Mouse (Mus musculus): Measurements from ENCODE around the gene Wasl.
A peak's percentile ranks its signal among the peaks of the same experiment; 100 is the strongest.

Gene Wasl

DNA sequence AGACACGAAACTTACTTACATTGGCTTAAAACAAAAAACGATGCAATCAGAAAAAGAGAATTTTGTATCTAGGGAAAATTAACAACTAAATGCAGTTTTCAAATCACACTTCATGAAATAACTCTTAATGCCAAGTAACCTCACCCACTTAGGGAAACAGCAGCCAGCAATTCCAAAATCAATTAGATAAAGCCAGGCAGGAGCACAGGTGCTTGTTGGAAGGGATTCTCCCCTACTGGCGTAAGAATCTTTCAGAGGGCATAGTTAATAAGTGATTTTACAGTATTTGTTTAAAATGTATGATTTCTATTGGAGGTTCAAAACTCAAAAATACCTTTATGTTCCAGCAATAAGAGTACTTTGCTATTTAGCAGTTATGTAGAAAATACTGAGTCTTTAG, 21.8 kb downstream of the Wasl start:
- no peak for DNase-seq

DNA sequence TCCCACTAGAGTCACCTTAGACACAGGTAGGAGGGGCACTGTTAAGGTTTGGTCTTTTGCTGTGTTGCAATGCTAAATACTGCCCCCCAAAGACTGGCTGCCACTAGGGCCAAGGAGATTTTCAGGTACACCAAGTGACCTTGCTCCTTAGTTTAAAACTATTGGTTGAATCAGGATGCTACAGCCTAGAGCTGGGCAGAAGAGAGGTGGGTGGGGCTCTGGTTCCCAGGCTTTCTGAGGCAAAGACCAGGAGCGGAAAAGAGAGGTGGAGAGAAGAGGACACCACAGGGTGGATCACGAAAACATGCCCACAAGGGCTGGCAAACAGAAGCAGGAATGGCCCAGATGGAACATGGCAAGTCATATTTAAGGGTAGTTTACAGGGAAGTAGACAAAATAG, 22.6 kb downstream of the Wasl start:
- no peak for DNase-seq

DNA sequence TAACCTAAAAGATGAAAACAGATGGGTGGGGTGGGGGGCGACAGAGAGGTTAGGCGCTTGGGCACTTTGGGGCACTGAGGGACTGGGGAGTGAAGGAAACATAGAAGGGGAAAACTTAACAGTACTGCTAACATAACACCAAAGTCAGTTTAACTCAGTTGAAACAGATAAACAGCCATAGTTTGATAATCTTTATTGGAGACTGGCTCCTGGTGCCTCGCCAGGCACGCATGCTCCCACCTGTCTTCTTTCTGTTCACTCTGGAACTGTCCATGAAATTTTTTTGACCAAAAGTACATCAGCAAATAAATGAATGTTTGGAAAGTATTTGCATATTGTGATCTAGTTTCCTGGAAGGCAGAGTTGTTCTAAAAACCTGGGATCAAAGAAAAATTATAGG, 23.5 kb downstream of the Wasl start:
- DNase-seq: no peak

DNA sequence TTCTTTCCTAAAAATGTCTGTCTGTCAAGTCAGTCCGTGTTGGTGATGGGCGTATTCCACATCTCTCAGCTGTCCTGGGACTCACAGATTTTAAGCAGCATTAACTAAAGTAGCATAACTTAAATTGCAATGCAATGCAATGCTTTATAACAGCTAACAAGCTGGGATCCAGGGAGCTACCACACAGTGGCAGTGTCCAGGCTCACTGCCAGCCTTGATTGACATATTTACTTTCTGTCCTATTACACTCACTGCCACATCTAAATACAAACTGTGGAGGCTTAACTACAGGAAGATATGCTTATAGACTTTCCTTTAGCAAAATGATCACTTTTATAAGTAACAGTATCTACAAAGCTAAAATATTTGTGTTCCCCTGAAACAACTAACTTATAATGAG, 29.0 kb downstream of the Wasl start:
- DNase-seq: no peak

DNA sequence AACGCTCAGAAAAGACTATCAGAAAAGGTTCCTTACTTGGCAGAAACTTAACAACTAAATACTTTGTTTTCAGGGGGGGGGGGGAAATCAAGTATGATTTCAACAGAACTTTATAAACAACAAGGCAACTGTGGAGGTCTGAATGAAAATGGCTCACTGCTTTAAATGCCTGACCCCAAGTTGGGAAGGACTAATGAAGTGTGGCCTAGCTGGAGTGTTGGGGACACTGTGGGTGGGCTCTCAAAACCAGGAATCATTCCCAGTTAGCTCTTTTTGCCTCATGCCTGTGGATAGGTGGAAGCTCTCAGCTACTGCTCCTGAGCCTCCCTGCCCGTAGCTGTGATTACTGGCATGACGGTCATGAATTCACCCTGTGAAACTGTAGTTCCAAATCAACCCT, 30.7 kb downstream of the Wasl start:
- DNase-seq: no peak

DNA sequence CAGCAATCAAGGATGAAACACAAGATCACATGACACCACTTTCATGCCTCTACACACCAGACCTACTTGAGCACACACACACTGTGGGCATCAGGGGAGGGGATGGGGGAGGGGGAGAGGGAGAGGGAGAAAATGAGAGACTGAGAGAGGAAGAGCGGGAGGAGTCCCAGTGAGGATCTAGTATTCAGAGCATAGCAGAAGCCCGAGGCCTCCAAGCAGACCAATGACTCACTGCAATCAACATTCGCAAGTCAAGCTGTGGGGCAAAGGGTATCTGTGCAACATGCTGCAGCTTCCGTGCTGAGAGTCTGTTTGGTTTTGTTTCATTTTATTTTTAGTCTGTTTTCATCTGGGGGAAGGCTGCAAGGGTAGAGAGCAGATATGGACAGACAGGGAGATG, 32.7 kb downstream of the Wasl start:
- no peak for DNase-seq

DNA sequence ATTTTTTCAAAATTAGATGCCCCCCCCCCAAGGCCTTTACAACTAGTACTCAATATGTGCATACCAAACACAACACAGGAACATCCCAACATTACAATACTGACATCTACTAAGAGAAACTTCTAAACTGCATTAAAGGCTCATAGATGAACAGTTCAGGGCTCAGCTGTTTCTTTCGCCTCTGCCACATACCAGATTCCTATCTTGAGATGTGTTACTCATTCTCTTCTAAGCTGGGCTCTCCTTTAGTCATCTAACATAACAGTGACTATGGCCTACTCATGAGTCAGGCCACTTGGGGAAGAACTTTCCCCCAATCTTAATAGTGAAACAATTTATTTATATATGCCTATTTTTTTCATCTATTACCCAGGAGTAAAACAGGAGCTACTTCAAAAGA, 36.3 kb downstream of the Wasl start:
- no peak for DNase-seq

DNA sequence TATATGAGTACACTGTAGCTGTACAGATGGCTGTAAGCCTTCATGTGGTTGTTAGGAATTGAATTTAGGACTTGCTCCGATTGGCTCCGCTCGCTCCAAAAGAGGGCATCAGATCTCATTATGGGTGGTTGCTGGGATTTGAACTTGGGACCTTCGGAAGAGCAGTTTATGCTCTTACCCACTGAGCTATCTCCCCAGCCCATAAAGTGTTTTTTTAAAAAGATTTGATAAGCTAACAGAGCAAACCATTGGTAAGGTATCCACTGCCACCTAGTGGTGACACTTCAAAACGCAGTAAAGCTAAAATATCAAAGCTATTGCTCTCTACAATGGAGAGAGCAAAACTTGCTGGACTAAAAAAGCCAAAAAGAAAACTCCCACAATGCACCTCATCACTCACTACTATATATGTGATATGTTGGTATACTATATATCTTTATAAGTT, 37.2 kb downstream of the Wasl start:
- DNase-seq: peak; percentile 43

DNA sequence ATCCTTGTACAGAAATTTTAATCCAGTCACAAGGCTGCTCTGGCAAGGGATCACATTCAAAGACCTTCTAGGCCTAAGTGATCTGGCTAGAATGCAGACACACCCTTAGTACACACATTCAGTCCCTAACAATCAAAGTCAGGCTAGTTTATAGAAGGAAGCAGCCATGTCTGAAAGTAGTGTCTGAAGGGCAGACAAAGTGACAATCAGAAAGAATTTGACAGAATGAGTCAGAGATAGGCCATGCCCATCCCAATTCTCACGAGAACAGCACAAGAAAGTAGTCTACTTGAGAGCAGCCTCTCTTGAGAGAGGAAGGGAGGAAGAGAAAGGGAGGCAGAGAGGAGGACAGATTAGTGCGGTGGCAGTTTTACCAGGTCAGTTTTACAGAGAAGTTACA, 42.7 kb downstream of the Wasl start:
- no peak for DNase-seq

DNA sequence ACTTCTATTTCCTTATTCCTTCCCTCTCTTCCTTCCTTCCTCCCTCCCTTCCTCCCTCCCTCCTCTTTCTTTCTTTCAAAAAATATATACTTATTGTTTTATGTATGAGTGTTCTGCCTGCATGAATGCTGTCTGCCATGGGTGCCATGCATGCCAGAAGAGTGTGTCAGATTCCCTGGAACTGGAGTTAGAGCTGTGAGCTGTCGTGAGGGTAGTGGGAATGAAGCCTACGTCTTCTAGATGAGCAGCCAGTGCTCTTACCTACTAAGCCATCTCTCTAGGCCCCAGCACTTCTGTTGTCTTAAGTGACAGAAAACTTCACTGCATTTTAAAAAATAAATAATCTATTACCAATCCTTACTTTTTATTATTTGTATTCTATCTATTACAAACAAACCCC, 43.9 kb downstream of the Wasl start:
- DNase-seq: no peak

DNA sequence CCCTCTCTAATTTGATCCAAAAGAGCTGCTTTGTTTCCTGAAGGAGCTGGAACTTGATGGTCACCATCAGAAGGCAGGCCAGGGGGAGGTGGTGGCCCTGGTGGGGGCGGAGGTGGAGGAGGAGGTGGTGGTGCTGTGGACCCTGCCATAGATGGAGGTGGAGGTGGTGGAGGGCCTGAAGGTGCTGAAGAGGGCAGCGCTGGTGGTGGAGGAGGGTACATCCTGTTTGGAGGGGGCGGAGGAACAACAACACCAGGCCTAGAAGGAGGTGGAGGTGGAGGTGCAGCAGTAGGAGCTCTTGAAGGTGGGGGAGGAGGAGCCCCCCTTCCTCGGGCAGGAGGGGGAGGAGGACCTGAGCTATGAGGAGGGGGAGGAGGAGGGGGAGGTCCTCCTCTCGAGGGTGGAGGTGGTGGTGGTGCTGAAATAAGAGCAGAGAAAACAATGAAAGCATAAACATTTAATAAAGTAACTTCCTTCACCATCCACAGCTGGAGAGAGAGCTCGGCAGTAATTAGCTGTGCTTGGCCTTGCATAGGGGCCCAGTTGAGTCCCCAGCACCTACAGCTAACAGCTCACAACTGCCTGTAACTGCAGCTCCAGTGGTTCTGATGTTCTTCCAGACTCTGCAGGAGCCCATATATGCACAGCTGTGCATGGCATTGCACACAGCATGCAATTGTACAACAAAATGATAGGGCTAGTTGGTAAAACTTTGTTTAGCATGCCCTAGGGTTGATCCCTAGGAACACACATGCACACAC, 45.3 kb downstream of the Wasl start:
- no peak for DNase-seq

DNA sequence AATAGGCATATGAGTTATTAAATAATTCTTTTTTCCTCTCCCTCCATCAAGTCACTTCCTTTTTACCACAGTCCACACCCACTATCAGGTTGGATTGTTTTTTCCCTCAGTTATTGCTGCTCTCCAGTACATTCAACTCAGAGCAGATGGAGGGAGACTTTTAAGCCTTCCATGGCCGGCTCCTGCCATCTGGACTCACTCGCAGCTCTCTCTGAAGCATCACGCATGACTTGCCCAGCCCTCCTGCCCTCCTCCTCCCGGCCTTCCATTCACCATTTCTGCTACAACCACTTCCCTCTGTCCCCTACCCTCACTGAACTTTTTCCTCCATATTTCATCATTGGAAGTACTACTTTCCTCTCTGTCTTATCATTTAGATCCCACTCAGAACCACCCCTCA, 48.1 kb downstream of the Wasl start:
- no peak for DNase-seq

DNA sequence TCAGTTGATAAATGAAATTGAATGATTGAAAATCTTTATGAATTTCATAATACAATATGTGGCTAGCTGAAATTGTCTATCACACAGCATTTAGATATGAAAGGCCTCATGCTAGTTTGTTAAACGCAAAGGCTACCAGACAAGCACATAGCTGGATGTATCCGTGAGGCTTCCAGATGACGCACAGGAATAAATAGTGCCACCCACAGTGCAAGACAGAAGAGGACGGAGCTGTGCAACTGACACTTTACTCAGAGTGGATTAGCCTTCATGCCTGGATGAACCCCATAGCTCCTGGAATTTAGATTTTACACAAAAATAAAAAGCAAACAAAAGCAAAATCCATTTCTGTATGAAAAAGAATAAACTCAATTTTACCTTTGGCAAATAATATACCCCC, 50.9 kb downstream of the Wasl start:
- no peak for DNase-seq

DNA sequence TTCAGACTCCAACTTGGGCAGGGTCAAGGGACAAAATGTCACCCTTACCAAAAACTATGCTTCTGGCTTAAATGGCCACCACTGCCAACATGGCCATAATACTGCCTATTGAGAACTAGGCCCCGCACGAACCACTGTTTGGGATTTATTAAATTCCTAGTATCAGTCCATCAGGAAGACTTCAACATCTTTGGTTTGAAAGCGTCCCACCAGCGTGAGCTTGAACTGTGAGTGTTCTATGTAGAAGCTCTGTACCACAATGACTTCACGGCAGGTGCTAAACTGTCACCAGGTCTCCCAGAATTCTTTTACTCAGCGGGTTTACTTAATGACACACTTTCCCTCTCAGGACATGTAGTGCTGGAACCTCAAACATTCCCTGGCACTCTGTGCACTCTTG, 51.5 kb downstream of the Wasl start:
- no peak for DNase-seq

DNA sequence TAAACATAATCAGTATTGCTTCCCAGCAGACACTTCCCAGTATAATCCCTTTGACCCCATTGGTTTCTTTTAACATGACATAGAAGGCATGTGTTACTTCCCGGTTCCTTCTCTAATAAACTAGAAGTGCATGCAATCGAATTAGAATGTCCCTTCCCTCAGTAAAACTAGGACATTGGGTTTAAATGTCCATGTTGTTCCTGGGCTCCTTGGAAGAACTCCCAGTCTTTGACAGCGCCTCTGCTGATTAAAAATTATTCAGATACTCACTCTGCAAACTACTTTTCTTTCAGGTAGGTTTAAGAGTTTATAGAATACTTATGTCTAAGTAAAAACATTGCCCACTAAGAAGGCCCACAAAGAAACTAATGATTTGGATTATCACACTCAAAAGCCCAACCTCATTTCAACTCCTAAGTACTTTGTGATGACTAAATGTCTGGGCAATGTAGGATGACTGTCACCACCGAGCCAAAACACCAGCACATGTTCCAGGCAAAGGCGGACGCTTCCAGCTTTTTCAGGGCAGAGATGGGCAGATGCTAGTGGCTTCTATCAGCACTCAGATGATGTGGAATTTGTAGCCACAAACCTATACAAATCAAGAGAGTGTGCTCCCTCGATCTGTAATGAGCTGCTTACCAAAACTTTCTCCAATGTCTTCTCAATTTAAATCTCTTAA, 52.6 kb downstream of the Wasl start:
- DNase-seq: no peak

DNA sequence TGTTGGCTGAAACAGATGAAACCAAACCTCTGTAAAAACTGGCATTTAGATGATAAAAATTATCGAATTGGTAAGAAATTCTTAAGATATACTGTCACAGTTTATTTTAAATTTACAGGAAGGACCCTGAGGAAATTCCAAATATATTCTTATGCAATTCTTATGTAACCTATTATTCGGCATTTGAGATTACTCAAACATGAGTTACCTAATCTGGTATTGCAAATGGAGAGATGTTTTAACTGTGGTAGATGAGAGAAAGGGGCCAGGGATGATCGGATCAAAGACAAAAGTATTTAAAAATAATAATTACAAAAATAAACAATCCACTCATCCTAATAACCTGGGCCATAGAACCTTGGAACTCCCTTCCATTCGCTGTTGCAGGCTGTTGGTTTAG, 54.5 kb downstream of the Wasl start:
- DNase-seq: no peak

DNA sequence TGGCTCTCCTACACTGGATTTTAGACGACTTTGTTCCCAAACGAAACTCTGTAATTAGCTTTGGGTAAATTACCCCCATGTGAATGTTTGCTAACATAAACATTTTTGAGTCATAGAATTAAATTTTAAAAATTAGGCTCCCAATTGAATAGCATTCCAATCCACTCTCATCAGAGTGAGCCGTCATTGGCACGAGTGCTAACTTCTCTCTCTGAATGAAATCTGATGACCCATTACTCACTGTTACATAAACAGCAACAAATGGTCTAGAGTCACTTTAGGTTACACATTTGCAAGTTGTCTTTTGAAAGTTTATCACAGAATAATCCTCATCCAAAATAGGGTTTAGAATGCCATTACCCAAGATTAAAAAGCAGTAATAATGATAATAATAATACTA, 55.3 kb downstream of the Wasl start:
- DNase-seq: no peak

DNA sequence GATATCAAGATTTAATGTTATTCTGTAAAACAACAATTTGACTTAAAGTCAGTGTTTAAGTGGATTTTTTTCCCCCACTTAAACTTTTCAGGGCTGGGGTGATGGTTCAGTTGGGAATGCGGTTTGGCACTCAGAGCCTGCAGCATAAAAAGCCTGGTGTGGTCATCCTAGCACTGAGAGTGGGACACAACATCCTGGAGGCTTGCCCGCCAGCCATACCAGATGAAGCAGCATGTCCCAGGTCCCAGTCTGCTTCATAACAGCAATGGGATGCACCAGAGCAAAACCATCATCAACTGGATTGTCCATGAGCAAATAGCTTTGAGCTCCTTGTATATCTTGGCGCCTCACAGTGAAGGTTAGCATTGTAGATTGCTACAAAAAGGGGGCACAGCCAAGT, 56.1 kb downstream of the Wasl start:
- no peak for DNase-seq

DNA sequence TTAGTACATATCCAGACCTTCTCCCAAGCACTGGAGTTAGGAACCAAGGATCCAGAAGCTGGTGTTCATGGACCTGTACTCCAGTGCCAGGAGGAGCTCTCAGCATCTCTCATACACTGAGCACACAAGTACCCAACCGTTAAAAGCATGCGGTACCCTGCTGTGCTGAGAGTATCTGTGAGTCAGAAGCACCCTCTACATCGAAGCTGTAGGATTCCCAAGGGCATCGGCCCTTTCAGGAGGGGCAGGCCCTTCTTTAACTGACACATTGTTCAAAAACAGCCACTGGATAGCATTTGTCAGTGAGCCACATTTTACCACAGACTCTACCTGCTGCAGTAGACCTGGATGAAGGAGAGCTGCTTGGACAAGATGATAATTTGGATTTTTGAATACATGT, 56.7 kb downstream of the Wasl start:
- no peak for DNase-seq

DNA sequence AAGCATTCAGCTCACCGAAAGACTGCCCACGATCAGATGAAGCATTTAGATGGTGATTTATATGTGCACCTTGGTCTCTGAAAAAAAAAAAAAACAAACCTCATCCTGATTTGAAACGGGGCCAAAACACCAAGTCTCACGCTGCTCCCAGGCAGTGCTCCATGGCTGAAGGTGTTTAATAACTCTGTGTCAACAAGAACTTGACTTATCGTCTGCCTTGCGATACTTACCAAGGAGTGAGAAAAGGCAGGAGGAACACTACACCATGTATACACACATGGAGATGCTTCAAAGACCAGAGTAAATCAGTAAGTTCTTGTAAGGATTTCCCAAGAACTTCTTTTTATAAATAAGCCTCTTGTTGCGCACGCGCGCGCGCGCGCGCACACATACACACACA, 57.3 kb downstream of the Wasl start:
- no peak for DNase-seq

DNA sequence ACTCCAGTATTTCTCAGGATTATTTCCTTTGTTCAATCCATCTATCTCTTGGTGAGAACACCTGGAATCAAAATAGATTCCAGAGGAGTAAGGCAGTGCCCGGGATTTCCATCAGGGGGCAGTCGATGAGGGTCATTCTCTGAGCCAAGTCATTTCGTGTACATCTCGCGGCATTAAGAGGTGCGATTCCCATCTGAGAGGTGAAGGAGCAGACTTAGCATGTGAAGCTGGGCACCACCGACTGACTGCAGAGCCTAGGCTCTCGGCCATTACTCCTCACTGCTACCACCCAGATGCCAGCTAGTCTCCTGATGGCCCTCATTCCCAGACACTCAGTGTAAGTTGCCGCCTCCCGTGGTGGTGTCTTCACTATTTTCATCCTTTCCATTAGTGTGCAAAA, 58.3 kb downstream of the Wasl start:
- no peak for DNase-seq

DNA sequence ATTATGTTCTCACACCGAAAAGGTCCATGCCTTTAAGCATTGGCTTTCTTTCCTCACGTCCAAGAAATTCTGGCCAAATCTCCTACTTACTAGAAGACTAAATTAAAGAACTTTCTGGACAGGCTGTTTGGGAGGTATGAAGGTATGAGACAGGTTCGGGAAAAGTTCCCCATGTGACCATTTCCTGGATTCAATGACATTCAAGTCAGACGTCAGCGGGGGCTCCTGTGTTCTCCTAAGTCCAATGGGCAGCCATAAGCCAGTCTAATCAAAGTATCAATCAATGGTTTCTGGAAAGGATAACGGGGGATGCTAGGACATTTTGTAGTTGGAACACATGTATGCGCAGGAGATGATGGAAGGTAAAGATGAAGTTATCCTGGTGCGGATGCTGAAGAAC, 59.2 kb downstream of the Wasl start:
- no peak for DNase-seq

DNA sequence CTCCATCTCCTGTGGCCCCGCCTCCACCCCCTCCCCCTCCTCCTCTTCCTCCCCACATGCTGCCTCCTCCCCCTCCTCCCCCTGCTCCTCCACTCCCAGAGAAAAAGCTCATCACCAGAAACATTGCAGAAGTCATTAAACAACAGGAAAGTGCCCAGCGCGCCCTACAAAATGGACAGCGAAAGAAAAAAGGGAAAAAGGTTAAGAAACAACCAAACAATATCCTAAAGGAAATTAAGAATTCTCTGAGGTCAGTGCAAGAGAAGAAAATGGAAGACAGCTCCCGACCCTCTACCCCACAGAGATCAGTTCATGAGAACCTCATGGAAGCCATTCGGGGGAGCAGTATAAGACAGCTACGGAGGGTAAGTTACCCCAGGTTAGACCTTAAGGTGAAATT, 60.5 kb downstream of the Wasl start:
- DNase-seq: no peak

DNA sequence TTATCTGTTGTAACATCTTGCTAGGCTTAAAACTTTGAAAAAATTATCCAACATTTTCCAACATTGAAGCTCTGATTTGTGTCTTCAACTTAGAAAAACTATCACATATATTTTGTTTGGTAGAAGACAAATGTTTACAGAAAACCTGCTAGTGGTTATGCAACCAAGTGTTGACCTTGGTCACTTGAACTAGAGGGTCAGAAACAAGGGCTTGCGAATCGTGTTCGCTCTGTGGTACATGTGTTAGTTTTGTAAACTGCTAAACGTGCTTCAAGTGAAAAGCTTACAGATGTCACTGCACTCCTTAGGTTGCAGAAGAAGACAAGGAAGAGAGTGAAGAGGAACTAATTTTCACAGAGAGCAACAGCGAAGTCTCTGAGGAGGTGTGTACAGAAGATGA, 61.8 kb downstream of the Wasl start:
- DNase-seq: no peak

DNA sequence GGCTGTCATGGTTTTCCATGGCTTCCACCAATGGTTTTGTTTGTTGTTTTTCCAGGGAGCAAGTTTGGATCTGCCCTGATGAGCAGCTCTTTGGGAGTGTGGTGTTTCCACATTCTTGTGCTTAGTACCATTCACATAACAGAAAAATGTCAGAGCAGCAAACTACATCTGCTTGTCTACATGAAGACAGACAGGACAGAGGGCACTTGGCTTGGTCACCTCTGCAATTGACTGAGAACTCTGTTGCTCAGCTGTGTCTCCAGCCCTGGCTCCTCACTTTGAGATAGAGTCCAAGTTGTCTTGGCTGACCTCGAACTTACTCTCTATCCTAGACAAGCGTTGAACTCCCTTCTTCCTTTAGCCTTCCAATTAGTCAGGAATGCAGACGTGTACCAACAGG, 62.5 kb downstream of the Wasl start:
- DNase-seq: no peak
